Mouse (Mus musculus) erythroblast, embryonic 14.5 days (primary cell): ENCODE results near the gene Prrx2.

Experiments
- GATA1 ChIP-seq: IDR thresholded peaks from 2 replicates; pipeline ENCODE4 v1.6.1; 2012; ENCODE audit warnings: low read length, inconsistent platforms, mixed read lengths
- TAL1 ChIP-seq: IDR thresholded peaks from 3 replicates; pipeline ENCODE4 v1.6.1; 2012; ENCODE audit warnings: low read length, inconsistent platforms, mixed read lengths

DNA sequence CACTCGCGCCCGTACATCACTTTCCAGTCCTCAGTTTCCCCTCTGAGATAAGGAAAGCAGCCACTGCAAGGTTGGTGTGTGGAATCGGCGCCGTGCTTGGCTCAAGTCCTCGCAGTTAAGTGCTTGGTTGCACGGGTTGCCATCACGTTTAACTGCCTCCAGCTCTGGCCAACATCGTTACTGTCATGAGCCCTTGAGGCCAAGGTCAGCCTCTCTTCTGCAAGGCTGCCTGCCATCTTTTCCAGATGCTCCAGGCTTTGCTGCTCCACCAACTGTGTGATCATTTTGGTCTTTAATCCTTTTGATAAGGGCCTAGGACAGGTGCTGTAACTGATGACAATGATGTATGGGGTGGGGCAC is 26.5 kb upstream of the Prrx2 start:
- no peak for TF ChIP-seq GATA1
- TF ChIP-seq TAL1: no peak
